Mouse (Mus musculus): ENCODE data around the gene Tbc1d1. TPM values are rescaled to one million over a fixed set of nuclear protein-coding genes. Genes with fewer than 3 reads are reported as not detected.

The Tbc1d1 gene
- polyA plus RNA-seq, 3 experiments from 2014 or later, result 28.0 to 49.0 (median 34.6) TPM

DNA sequence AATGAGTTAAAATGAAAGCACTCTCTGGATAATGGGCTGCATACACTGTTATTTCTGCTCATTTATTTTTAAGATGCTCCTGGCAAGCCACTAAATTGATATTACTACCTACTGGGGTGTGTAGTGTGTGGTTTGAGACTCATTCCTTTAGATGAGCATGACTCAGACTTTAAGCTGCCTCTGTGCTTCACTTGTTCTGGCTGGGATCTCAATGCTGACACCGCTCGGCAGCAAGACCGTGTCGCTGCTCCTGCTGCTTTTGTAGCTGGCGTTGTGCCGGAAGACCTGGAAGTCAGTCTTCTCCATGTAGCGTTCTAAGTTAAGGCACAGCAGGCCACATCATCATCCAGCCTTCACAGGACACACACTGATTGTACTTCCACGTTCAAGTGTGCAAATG, 124.1 kb downstream of the Tbc1d1 start:
- ATAC-seq, result no peak

DNA sequence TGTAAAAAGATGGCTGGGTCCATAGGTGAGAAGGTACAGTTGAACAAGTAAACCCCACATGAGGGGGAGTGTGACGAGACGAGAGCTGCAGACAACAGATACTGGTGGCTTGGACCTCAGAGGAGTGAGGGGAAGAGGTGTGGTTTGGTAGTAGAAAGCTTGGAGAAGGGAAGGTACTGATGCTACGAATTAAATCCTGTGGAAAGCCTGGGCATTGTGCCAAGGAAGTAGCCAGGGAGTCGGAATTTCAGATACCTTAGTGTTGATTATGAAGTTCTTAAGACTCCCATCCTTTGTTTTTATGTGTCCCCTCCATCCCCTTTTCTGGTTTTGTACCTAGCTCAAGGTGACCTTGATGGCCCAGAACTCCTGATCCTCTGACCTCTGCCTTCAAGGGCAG, 124.5 kb downstream of the Tbc1d1 start:
- ATAC-seq, result no peak

DNA sequence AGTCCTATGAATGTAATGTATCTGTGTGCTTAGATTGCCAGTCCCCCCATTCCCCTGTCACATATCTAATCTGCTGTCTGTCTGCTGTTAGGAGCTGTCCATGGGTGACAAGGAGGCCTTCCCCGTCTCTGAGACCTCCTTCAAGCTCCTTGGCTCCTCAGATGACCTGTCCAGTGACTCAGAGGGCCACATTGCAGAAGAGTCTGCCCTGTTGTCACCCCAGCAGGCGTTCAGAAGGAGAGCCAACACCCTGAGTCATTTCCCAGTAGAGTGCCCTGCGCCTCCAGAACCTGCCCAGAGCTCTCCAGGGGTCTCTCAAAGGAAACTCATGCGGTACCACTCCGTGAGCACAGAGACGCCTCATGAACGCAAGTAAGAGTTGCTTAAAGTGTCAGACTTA, 125.6 kb downstream of the Tbc1d1 start:
- no peak for ATAC-seq

DNA sequence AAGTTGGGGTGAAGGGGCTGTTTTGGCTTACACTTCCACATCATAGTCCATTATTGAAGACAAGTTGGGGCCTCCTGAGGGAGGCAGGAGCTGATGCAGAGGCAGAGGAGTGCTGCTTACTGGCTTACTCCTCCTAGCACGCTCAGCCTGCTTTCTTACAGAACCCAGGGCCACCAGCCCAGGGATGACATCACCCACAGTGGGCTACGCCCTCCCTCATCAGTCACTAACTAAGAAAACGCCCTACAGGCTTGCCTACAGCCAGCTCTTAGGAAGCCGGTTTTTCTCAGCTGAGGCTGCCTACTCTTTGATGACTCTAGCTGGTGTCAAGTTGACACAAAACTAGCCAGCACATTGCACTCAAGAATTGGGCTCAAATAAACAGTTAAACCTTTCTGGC, 126.5 kb downstream of the Tbc1d1 start:
- ATAC-seq, result no peak

DNA sequence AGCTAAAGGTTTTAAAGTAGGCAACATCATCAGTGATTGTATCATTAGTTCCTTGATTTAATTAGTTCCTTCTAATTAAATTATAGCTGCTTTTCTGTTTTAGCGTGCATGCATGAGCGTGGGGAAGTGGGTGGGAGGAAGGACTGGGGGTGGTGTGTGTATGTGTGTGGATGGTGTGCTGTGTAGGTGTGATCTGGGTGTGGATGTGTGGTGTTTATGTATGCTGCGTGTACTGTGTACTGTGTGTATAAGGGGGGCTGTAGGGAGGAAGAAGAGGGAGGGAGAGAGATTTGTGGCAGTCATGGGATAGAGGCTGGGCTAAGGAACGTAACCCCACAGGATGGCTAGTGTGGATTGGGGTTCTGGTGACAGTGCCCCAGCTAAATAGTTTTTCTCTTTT, 129.2 kb downstream of the Tbc1d1 start:
- ATAC-seq, result no peak

DNA sequence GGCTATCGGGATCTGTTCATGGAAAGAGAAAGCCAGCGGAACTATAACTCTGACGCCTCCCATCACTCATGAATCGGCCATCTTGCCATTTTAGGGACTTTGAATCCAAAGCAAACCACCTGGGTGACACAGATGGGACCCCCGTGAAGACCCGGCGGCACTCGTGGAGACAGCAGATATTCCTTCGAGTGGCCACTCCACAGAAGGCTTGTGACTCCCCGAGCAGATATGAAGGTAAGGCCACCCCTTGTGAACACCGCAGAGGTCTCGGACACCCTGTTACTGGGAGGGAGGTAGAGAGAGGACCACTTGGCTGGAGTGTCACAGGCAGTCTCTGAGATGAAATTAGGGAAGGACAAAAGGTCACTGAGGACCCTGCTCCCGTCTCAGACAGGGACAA, 129.7 kb downstream of the Tbc1d1 start:
- ATAC-seq, result no peak

DNA sequence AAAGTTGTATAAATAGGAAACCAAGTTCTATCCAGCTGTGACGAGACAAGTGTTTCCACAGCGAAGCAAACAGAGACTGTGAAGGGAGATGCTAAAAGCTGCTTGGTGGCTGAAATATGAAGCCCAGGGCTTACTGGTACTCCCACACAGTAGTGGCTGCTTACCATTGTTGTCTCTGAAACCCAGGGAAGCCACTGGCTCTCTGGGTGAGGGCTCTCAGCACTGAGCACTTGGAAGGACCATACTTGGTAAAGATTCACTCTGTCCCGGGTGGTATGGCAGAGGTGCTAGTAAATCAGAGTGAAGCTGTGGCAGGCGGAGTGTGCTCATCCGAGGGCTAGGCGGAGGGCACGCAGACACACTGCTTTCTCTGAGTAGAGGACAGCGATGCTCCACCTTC, 131.2 kb downstream of the Tbc1d1 start:
- no peak for ATAC-seq

DNA sequence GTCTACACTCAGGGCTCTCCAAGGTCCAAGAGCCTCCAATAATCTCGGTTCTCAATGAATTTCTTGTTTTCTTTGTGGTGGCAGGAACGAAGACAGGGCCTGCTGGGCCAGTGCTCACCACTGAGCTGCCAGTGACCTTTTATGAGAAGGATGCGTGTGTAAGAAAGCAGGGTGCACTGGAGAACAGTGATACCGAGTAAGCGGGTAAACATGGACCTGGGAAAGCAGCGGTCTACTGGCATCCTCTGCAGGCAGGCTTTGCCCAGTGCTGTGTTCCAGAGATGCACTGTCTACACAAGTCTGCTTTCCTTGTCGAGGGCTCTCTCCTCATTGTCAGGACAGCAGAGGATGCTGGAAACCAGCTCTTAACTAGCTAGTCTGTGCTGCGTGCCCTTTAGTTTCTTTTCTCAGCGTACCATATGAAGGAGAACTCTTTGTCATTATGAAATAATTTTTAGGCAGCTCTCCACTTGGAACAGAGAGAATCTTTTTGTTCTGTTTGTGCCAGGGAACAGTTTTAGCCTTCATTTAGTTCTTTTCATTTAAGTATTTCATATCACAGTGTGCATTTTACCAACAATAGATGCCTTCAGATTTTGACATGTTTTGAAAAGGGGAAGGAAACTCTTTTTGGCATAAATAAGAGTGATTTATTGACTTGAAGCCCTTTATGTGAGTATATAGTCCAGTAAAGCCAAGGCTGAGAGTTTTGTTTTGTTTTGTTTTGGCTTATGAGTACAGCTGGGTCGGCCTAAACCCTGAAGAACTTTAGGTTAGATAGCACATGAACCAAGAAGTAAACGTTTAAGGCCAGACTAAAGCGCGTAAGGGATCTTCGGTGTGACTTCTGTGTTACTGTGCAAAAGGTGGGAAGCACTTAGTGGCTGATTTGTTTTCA, 132.2 kb downstream of the Tbc1d1 start:
- no peak for ATAC-seq

DNA sequence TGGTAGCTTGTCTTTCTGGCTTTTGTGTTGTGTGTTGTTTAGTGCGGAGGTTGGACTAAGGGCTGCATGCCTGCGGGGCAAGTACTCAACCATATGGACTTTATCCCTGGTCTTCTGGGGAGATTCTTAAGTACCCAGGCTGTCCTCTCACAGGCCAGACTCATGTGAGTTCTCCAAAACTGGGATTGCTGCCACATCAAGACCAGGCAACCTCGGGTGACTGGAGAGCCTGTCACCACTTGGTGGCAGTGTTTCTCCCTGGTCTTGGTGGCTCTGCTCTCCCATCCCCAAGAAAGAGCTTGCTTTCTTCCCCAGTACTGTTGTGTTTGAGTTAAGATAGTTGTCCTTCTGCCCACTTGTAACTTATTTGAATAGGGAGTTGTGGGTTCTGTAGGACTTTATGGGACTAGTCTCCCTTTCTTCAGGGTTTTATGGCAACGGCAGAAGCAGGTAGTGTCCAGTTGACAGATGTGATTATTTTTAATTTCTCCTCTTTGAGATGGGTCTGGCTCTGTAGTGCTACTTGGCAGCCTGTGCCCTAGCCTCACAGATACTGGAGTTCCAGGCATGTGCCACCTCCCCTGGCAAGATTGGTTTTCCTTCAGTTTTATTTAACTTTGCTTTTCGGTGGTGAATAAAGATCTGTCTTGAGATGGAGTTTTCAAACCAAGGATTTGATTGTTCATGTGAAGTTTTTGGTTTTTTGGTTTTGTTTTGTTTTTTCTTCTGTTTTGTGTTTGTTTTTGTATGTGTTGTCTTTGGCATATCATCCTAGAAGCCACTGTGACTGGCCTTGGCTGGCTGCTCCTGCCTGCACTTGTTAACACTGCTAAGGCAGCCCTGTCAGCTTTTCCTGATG, 133.3 kb downstream of the Tbc1d1 start:
- ATAC-seq, result peak; percentile 60

DNA sequence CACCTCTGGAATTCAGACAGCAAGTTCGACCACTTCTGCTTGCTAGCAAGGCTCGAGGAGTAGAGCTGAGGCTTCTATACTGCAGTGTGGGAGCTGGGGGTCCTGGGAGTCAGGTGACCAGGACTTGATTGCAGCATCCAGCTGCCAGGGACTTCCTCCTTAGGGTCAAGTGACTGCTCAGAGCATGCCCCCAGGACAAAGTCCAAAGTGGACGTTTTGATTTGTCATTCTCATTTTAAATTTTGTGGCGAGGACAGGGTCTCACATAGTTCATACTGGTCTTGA, 133.9 kb downstream of the Tbc1d1 start:
- no peak for ATAC-seq

DNA sequence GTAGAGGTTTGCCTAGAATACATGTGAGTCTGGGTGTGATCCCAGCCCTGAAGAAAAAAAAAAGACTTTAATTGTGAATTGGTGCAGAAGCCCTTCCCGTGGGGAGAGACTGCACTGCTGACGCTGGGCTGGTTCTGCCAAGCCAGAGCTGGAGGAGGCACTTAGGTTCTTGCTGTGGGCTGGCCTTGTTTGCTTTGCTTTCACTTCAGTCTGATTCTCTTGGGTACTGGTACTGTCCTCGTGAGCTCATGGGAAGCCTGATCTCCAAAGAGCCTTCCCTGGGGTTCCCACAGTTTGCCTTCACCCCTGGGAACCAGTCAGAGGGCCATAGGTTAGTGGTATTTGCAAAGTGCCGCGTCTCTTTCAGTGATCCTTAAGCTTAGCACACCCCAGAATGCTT, 135.6 kb downstream of the Tbc1d1 start:
- no peak for ATAC-seq

DNA sequence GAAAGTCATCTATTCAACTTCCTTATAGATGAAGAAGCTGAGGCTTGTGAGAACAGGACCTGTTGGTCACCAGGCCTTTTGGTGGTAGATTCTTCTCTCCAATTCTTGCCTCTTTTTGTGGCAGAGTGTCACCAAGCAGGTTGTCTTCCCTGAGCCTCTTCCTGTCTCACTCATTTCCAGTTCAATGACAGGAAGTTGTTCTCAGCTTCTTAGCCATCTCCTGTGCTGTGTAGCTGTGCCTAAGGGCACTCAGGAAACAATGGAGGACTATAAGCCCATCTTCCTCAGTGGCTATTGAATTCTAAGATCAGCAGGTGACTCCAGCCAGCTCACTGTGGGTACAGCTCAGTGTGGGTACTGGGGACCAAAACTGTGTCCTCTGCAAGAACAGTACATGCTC, 139.5 kb downstream of the Tbc1d1 start:
- peak; percentile 72 for ATAC-seq

DNA sequence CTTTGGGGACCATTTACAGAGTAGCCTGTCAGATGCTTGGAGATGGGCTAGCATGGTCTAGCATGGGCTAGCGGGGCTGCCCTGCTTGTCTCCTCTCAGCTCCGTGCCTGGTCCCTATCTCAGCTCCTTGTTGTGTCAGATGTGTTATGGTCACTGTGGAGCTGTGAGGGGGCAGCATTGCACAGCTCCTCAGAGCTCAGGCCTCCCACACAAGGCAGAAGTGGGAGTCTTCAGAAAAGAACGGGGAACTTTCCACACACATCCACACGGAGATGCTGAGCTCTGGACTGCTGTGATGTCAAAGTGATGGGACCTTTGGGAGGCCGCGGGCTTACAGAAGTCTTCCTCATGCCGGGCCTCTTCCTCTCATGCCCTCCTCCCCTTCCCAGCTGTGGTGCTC, 140.2 kb downstream of the Tbc1d1 start:
- ATAC-seq, result no peak

DNA sequence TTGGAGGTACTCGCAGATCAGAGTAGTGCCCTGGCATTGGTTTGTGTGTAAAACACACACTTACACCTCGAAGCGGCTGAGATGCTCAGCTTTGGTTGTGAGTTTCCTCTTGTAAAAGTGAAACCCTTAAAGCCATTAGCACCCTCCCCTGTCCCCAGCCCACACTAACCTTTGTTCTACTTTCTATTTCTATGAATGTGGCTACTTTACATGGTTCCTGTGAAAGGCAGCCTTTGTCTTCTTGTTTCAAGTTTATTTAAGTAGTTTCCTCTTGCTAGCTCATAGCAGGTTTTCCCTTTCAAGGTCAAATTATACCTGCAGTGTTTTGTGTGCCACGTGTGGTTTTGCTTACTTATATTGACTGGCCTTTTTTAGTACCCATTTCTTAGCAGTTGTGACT, 141.0 kb downstream of the Tbc1d1 start:
- ATAC-seq, result peak; percentile 88

DNA sequence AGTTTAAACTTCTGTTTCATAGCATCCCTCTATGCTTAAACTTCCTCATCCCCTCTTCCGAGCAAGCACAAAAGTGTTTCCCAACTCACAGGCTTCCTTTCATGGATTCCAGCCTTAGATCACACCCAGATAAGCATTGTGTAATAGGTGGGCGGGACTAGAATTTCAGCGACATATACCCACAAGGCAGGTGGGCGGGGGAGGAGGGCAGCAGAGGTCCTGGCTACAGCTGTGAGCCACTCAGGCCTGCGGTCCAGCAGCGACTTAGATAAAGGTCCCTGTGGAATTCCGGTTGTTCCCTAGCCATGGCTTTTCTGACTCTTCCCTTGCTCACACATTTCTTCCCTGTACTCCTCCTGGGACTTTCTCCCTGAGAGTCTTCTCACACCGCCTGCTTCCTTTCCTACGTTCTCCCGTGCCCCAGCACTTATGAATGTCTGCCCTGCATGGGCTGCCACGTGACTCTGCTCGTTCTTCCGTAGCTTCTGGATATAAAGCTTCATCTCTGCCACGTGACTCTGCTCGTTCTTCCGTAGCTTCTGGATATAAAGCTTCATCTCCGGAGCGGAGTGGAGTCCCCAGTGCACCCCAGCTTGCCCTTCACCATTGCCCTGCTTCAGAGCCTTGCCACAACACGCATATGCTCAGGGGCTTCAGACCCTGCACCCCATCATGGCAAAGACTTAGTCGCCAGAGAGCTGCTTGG, 142.4 kb downstream of the Tbc1d1 start:
- ATAC-seq, result no peak

DNA sequence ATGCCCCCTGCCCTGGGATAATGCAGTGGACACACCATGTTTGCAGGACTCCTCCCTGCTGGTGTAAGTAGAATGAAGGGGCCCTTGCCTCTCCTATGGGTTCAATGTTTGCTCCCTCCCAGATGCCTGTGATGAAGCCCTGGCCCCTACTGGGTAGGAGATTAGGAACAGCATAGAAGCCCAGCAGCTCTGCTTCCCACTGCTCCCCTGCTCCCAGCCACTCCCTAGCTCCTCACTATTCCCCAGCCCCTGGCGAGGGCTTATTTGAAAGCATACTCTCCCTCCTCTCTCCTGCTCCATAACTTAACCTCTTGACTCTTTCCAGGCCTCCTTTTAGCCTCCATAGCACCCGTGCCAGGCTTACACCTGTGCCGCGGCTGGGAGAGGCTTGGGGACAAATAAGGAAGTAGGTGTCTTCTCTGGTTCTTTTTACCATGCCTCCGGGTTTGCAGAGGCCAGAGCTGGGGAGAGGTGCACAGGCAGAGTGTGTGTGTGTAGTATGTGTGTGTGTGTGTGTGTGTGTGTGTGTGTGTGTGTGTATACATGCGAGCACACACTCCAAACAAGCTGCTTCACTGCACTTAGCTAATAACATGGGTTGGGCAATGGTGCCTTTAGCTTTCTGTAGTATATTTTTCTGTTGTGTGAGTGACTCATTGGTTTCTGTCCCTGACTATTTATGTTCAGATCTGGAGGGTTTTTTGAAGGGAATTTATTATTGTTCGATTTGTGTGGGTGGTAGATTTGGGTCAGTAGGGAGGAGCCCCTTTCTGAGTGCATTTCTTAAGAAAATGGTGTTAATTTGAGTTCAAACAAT, 143.6 kb downstream of the Tbc1d1 start:
- no peak for ATAC-seq

DNA sequence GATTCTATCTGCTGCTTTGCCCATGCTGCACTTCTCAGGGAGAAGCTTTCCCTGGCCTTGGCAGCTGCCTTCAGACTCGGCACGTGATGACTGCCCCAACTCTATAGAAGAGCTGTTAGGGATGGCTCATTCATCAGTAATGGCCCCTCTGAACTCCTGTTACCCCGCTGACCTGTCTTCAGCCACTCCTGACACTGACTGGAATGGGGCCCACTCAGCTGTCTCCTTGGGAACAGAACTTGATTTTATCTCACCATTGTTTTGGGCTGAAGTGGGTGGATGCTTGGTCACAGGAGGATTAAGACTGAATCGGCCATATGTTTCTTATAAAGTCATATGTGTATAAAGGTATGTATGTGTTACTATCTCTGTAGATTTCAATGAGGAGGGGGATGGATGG, 145.1 kb downstream of the Tbc1d1 start:
- no peak for ATAC-seq

DNA sequence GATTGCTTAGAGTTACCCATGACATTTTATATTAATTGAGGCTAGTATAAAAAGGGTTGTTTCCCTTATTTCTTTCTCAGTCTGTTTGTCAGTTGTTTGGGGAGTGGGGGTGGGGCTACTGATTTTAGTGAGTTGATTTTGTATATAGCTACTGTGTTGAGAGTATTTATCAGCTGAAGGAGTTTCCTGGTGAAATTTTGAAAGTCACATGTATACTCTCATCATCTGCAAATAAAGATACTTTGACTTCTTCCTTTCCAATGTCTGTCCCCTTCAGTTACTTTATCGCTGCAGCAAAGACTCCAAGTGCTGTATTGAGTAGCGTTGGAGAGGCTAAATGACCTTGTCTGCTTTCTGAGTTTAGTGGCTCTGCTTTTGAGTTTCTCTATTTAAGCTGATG, 151.2 kb downstream of the Tbc1d1 start:
- no peak for ATAC-seq

DNA sequence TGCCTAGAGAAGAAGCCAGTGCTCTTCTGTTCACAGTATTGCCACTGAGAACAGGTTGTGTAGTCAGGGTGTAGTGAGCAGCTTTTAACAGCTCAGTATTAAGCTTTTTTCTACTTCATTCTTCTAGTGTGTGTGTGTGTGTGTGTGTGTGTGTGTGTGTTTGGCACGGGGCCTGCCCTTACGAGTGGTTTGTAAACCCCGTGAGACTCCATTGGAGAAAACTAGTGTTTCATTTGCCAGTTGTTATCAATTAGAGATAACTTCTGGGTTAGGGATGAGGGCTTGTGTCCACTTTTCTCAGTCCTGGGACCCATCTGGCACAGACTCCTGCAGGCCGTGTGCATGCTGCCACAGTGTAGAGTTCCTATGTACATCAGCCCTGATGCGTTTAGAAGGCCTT, 156.2 kb downstream of the Tbc1d1 start:
- no peak for ATAC-seq

DNA sequence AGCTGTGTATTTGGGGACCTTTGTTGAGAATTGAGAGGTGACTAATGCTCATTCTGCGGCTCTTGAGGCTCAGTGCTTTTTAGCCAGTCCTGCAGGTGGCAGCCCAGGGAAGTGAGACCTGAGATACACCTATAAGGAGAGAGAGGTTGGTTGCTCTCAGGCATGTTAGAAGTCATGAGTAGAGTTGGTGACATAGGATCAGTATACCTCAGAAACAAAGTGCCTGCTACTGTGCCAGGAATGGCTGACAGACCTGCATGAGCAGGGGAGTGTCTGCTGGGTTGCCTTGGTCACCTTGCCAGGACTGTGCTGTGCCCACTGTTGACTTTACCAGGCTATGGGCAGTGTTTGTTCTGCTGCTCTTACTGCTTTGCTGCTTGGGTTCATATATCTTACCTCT, 157.4 kb downstream of the Tbc1d1 start:
- ATAC-seq, result no peak

DNA sequence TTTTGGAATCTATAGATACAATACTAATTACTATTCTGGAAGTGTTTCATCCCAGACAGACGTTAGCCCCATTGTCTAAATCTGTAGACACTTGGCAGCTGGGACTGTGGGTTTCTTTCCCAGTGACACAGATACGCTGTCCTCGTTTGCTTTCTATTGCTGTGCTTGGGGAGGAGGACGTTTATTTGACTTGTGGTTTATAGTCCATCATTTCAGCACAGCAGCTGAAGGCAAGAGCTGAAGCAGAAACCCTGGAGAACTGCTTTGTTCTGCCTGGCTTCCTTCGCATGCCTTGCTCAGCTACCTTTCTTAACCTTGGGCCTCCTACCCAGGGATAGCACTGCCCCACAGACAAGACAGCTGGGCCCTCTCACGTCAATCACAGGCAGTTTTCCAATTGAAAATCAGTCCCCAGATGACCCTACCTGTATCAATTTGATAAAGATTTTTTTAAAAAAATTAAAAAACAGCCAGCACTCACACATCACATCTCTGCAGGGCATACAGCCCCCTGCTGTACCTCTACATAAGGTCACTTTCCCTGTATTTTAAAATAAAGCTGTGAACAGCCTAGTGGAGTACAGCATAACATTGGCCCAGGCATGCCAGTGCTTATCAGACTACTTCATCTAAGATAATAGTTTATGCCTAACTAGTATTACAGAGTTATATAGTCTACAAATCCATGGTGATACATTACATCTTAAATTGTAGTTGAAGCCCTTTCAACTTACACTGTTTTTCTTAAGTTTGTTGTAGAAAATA, 158.4 kb downstream of the Tbc1d1 start:
- ATAC-seq, result no peak

DNA sequence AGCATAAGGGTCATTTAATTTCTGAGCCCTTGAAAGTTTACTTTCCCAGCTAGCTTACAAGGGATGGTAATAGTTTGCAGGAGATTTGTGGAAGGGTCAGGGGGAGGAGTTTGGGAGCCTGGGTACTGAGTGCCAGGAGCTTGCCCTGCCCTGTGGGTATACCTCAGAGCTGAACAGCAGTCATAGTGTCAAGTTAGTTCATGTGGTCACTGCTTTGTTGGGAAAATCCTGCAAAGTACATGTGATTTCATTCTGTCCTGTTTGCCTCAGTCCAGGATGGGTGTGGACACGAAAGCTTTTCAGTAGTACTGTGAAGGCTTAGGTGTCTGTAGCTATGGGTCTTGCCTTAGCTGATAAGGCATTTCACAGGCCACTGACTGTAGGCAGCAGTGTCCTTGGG, 159.0 kb downstream of the Tbc1d1 start:
- ATAC-seq, result no peak
